8 mouse cellular contexts compared by ENCODE assay signal in genomic region chr7:88356871-88357776, GRCm38 (mm10).
A peak's percentile ranks its signal among the peaks of the same experiment; 100 is the strongest.
DNase-seq lines count a peak whose midpoint lies in the region; ATAC-seq lines count a peak whose summit lies in the region.

No protein-coding gene starts in this region.

- DNase-seq in adrenal gland, postnatal 14 days = peak; percentile 10
- no peak for DNase-seq in adrenal gland, adult 2 months
- DNase-seq in layer of hippocampus, adult 11-12 months (ENCODE audit: low spot score) = peak; percentile 27
- DNase-seq in layer of hippocampus, adult 9-11 months = no peak
- peak; percentile 37 for DNase-seq in R1 (ENCODE audit: low read depth, low spot score)
- no peak for DNase-seq in cerebellum, adult 18-20 months

- peak; percentile 56 to 87 for ATAC-seq in hematopoietic stem cell, adult 5-6 weeks (replicated peaks in 1 of 2; ENCODE audit: insufficient read depth in 1 of 2, low FRiP score in 2 of 2, low TSS enrichment in 1 of 2, low read depth in 1 of 2, poor library complexity in 2 of 2, severe bottlenecking in 2 of 2)
- ATAC-seq in neutrophil, adult 5-6 weeks (ENCODE audit: extremely low read depth, insufficient number of reproducible peaks, low FRiP score, poor library complexity, severe bottlenecking) = peak; percentile 79; the same call in 1 of the 2 replicates

Comparison
In these comparisons a context has a peak if more than half of its experiments do, and no peak if none do; other contexts are left out.
1. DNase-seq: peak in adrenal gland, postnatal 14 days (single experiment), layer of hippocampus, adult 11-12 months (single experiment) and R1 (single experiment); none in adrenal gland, adult 2 months (single experiment), layer of hippocampus, adult 9-11 months (single experiment) and cerebellum, adult 18-20 months (0 of 2).